Mouse (Mus musculus): ENCODE measurements around the gene Adgre1. TPM values are rescaled to one million over a fixed set of nuclear protein-coding genes. Genes with fewer than 3 reads are reported as not detected.
"Not testable (repeated sequence)": the region's sequence is repeated elsewhere in the genome, so short reads cannot be mapped to it uniquely, and the experiment has no call there.

The Adgre1 gene
- polyA plus RNA-seq (2014; fragmentation: Nextera tagmentation; extraction: Ambion mirVana), result 1.1 and 4.7 TPM in 2 replicates

GRCm38 (mm10) chr17:57358441-57358840 lies at the start of gene Adgre1:
Adgre1 (plus strand) TSS chr17:57358691.
- no peak within 1 kb of the TSS for H3K4me3 ChIP-seq (replicated peaks; ENCODE audit: low read depth, low read length)
- 5% methylated on average over 1 of the region's 1 CpGs for WGBS
- H3K4me1 ChIP-seq (ENCODE audit: control insufficient read depth, insufficient read depth, low read length), result no peaks in the 10 kb centered on the region
- H3K4me2 ChIP-seq (ENCODE audit: low read length), result no peak within 1 kb of the TSS
- no peaks in the 10 kb centered on the region for H3K9me3 ChIP-seq (ENCODE audit: control insufficient read depth, low read length)
- no peak for ATAC-seq (ENCODE audit: low FRiP score, low TSS enrichment)
- H3K27me3 ChIP-seq (ENCODE audit: control insufficient read depth, insufficient read depth, low read length), result no peaks in the 10 kb centered on the region
- no peak within 1 kb of the TSS for H3K9ac ChIP-seq (replicated peaks; ENCODE audit: low read length)
- DNase-seq, result no peak
- H3K36me3 ChIP-seq (ENCODE audit: control insufficient read depth, insufficient read depth, low read length), result no peaks in the 10 kb centered on the region
- no peak within 1 kb of the TSS for H3K27ac ChIP-seq (replicated peaks; ENCODE audit: low read depth, low read length)

- ATAC-seq (ENCODE audit: low FRiP score, low TSS enrichment), result no peak
- H3K4me3 ChIP-seq (replicated peaks; ENCODE audit: low read depth, low read length), result no peak overlapping the region
- no peaks in the 10 kb centered on the region for H3K9me3 ChIP-seq (ENCODE audit: control insufficient read depth, low read length)
- no peaks in the 10 kb centered on the region for H3K4me1 ChIP-seq (ENCODE audit: control insufficient read depth, insufficient read depth, low read length)
- no peaks in the 10 kb centered on the region for H3K36me3 ChIP-seq (ENCODE audit: control insufficient read depth, insufficient read depth, low read length)
- H3K4me2 ChIP-seq (ENCODE audit: low read length), result no peak overlapping the region
- no peak for DNase-seq
- no peak overlapping the region for H3K27ac ChIP-seq (replicated peaks; ENCODE audit: low read depth, low read length)
- WGBS, result 43% methylated on average over 13 of the region's 13 CpGs
- no peaks in the 10 kb centered on the region for H3K27me3 ChIP-seq (ENCODE audit: control insufficient read depth, insufficient read depth, low read length)
- H3K9ac ChIP-seq (replicated peaks; ENCODE audit: low read length), result no peak overlapping the region
Measured at GRCm38 (mm10) chr17:57311801-57312200, 46.7 kb upstream of the Adgre1 start.

- no peak for ATAC-seq (ENCODE audit: low FRiP score, low TSS enrichment)
- Histone ChIP-seq H3K4me1 (ENCODE audit: control insufficient read depth, insufficient read depth, low read length) (no peaks in the 10 kb centered on the region), H3K36me3 (ENCODE audit: control insufficient read depth, insufficient read depth, low read length) (no peaks in the 10 kb centered on the region), H3K27me3 (ENCODE audit: control insufficient read depth, insufficient read depth, low read length) (no peaks in the 10 kb centered on the region), H3K4me2 (ENCODE audit: low read length) (no peak overlapping the region), H3K4me3 (replicated peaks; ENCODE audit: low read depth, low read length) (no peak overlapping the region), H3K27ac (replicated peaks; ENCODE audit: low read depth, low read length) (no peak overlapping the region), H3K9me3 (ENCODE audit: control insufficient read depth, low read length) (no peaks in the 10 kb centered on the region), H3K9ac (replicated peaks; ENCODE audit: low read length) (no peak overlapping the region)
- WGBS, result 77% methylated on average over 8 of the region's 8 CpGs
- no peak for DNase-seq
Measured at GRCm38 (mm10) chr17:57327615-57328014, 30.9 kb upstream of the Adgre1 start.

GRCm38 (mm10) chr17:57328944-57329343 lies 29.5 kb upstream of the Adgre1 start:
- no peak overlapping the region for H3K4me2 ChIP-seq (ENCODE audit: low read length)
- no peaks in the 10 kb centered on the region for H3K9me3 ChIP-seq (ENCODE audit: control insufficient read depth, low read length)
- H3K27me3 ChIP-seq (ENCODE audit: control insufficient read depth, insufficient read depth, low read length), result no peaks in the 10 kb centered on the region
- H3K9ac ChIP-seq (replicated peaks; ENCODE audit: low read length), result no peak overlapping the region
- ATAC-seq (ENCODE audit: low FRiP score, low TSS enrichment) (no peak), DNase-seq (peak; percentile 24)
- WGBS, result 50% methylated on average over 5 of the region's 6 CpGs
- H3K36me3 ChIP-seq (ENCODE audit: control insufficient read depth, insufficient read depth, low read length), result no peaks in the 10 kb centered on the region
- H3K27ac ChIP-seq (replicated peaks; ENCODE audit: low read depth, low read length), result no peak overlapping the region
- no peak overlapping the region for H3K4me3 ChIP-seq (replicated peaks; ENCODE audit: low read depth, low read length)
- H3K4me1 ChIP-seq (ENCODE audit: control insufficient read depth, insufficient read depth, low read length), result no peaks in the 10 kb centered on the region

GRCm38 (mm10) chr17:57330993-57331392 lies 27.5 kb upstream of the Adgre1 start:
- H3K4me1 ChIP-seq (ENCODE audit: control insufficient read depth, insufficient read depth, low read length), result no peaks in the 10 kb centered on the region

GRCm38 (mm10) chr17:57332241-57332640 lies 26.2 kb upstream of the Adgre1 start:
- 75% methylated on average over 4 of the region's 4 CpGs for WGBS
- Histone ChIP-seq H3K27ac (replicated peaks; ENCODE audit: low read depth, low read length) (no peak overlapping the region), H3K9me3 (ENCODE audit: control insufficient read depth, low read length) (no peaks in the 10 kb centered on the region), H3K4me2 (ENCODE audit: low read length) (no peak overlapping the region), H3K36me3 (ENCODE audit: control insufficient read depth, insufficient read depth, low read length) (no peaks in the 10 kb centered on the region), H3K9ac (replicated peaks; ENCODE audit: low read length) (no peak overlapping the region), H3K4me1 (ENCODE audit: control insufficient read depth, insufficient read depth, low read length) (no peaks in the 10 kb centered on the region), H3K4me3 (replicated peaks; ENCODE audit: low read depth, low read length) (no peak overlapping the region), H3K27me3 (ENCODE audit: control insufficient read depth, insufficient read depth, low read length) (no peaks in the 10 kb centered on the region)
- DNase-seq (no peak), ATAC-seq (ENCODE audit: low FRiP score, low TSS enrichment) (no peak)

More at GRCm38 (mm10) chr17:57330993-57331392, 27.5 kb upstream of the Adgre1 start:
- no peak overlapping the region for H3K9ac ChIP-seq (replicated peaks; ENCODE audit: low read length)
- no peak overlapping the region for H3K4me3 ChIP-seq (replicated peaks; ENCODE audit: low read depth, low read length)
- no peaks in the 10 kb centered on the region for H3K27me3 ChIP-seq (ENCODE audit: control insufficient read depth, insufficient read depth, low read length)
- ATAC-seq (ENCODE audit: low FRiP score, low TSS enrichment), result no peak
- H3K4me2 ChIP-seq (ENCODE audit: low read length), result no peak overlapping the region
- no peaks in the 10 kb centered on the region for H3K9me3 ChIP-seq (ENCODE audit: control insufficient read depth, low read length)
- no peak for DNase-seq
- no peaks in the 10 kb centered on the region for H3K36me3 ChIP-seq (ENCODE audit: control insufficient read depth, insufficient read depth, low read length)
- 94% methylated on average over 8 of the region's 8 CpGs for WGBS
- H3K27ac ChIP-seq (replicated peaks; ENCODE audit: low read depth, low read length), result no peak overlapping the region

- H3K4me2 ChIP-seq (ENCODE audit: low read length), result peak overlapping the region; percentile 29; the same call in 1 of the 2 replicates
- no peaks in the 10 kb centered on the region for H3K36me3 ChIP-seq (ENCODE audit: control insufficient read depth, insufficient read depth, low read length)
- H3K4me3 ChIP-seq (replicated peaks; ENCODE audit: low read depth, low read length), result no peak overlapping the region
- H3K27me3 ChIP-seq (ENCODE audit: control insufficient read depth, insufficient read depth, low read length), result no peaks in the 10 kb centered on the region
- H3K9ac ChIP-seq (replicated peaks; ENCODE audit: low read length), result no peak overlapping the region
- DNase-seq (no peak), ATAC-seq (ENCODE audit: low FRiP score, low TSS enrichment) (no peak)
- WGBS, result 79% methylated on average over 9 of the region's 9 CpGs
- H3K27ac ChIP-seq (replicated peaks; ENCODE audit: low read depth, low read length), result no peak overlapping the region
- H3K4me1 ChIP-seq (ENCODE audit: control insufficient read depth, insufficient read depth, low read length), result no peaks in the 10 kb centered on the region
- no peaks in the 10 kb centered on the region for H3K9me3 ChIP-seq (ENCODE audit: control insufficient read depth, low read length)
Measured at GRCm38 (mm10) chr17:57334001-57334760, 24.3 kb upstream of the Adgre1 start.

- no peak overlapping the region for H3K27ac ChIP-seq (replicated peaks; ENCODE audit: low read depth, low read length)
- WGBS, result 8% methylated on average over 16 of the region's 16 CpGs
- no peaks in the 10 kb centered on the region for H3K27me3 ChIP-seq (ENCODE audit: control insufficient read depth, insufficient read depth, low read length)
- no peaks in the 10 kb centered on the region for H3K36me3 ChIP-seq (ENCODE audit: control insufficient read depth, insufficient read depth, low read length)
- H3K4me2 ChIP-seq (ENCODE audit: low read length), result peak overlapping the region; percentile 29; the same call in 1 of the 2 replicates
- ATAC-seq (ENCODE audit: low FRiP score, low TSS enrichment), result peak; percentile 25; the same call in 1 of the 2 replicates
- H3K9ac ChIP-seq (replicated peaks; ENCODE audit: low read length), result no peak overlapping the region
- peak; percentile 87 for DNase-seq
- H3K4me1 ChIP-seq (ENCODE audit: control insufficient read depth, insufficient read depth, low read length), result no peaks in the 10 kb centered on the region
- H3K9me3 ChIP-seq (ENCODE audit: control insufficient read depth, low read length), result no peaks in the 10 kb centered on the region
- H3K4me3 ChIP-seq (replicated peaks; ENCODE audit: low read depth, low read length), result no peak overlapping the region
Measured at GRCm38 (mm10) chr17:57334761-57335150, 23.7 kb upstream of the Adgre1 start.

- H3K9me3 ChIP-seq (ENCODE audit: control insufficient read depth, low read length); H3K4me1 ChIP-seq (ENCODE audit: control insufficient read depth, insufficient read depth, low read length); DNase-seq; H3K27ac ChIP-seq (replicated peaks; ENCODE audit: low read depth, low read length); H3K4me2 ChIP-seq (ENCODE audit: low read length); H3K9ac ChIP-seq (replicated peaks; ENCODE audit: low read length); H3K36me3 ChIP-seq (ENCODE audit: control insufficient read depth, insufficient read depth, low read length); H3K27me3 ChIP-seq (ENCODE audit: control insufficient read depth, insufficient read depth, low read length); H3K4me3 ChIP-seq (replicated peaks; ENCODE audit: low read depth, low read length); ATAC-seq (ENCODE audit: low FRiP score, low TSS enrichment): not testable (repeated sequence)
- 73% methylated on average over 9 of the region's 9 CpGs for WGBS
Measured at GRCm38 (mm10) chr17:57335194-57335593, 23.3 kb upstream of the Adgre1 start.

Measured in midbrain, embryonic 14.5 days (tissue).